Mouse (Mus musculus): ENCODE data around the gene Zfp641.

The Zfp641 gene

DNA sequence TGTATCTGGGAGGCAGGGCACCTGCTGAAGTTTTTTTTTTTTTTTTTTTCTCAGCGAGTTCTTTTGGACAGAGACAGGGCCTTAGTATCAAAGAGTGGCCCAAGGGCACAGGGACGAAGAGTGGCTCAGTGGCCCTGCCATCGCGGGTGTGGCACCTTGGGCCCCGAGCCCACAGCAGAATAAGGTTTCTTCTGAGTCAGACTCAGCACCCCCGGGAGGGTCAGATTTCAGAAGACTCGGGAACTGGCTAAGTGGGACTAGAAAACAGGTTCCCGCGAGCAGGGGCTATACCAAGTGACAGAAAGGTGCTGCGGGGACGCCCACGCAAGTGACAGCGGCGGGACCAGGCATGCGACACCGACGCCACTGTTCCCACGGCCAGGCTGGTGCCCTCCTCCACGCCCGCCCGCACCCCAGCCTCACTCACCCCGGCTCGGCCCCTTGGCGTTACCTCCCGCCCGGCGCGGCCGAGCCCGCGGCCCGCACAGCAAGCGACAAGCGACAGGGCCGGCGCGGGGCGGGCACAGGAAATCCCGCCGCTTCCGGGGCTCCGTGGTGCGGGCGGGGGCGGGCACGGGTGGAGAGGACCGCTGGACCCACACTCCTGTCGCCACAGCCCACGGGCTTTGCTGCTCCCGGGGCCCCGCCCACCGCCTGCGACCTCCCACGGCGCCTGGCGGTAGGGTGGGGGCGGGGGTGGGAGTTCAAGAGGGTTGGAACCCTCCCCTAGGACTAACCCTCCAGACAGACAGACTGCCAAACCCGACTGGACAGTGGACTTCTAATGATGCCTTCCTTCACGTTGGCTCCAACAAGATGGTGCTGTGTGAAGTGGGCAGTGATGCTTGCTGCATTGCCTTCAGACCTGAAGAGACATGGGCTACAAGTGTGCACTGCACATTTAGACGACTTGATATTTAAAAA, at the start of gene Zfp641:
Gene Zfp641, minus strand, starts transcription at position 534 of the 924 bp plus-strand sequence.
- in situ Hi-C loops (cut with MboI), result no loop called here

DNA sequence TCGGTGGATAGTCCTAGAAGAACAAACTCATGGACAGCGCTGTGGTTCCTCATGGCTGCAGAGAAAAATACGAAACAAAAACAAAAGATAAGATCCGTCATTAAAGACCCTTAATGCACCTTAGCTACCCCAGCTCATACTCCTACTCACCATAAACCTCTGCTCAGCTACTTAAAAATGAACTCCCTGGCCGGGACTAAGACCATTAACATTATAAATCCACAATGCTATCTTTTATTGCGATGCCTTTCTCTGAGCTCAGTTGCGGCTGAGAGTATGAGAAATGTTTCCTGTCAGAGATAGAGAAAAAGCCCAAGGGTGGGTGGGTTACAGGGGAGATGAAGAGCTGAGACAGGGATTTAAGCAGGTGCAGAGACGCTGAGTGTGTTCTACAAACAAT, 44.9 kb upstream of the Zfp641 start, which contains the start of gene Olfr284:
Gene Olfr284, minus strand, starts transcription at position 101 of the 400 bp plus-strand sequence.
- in situ Hi-C loops (cut with MboI), result no loop called here

DNA sequence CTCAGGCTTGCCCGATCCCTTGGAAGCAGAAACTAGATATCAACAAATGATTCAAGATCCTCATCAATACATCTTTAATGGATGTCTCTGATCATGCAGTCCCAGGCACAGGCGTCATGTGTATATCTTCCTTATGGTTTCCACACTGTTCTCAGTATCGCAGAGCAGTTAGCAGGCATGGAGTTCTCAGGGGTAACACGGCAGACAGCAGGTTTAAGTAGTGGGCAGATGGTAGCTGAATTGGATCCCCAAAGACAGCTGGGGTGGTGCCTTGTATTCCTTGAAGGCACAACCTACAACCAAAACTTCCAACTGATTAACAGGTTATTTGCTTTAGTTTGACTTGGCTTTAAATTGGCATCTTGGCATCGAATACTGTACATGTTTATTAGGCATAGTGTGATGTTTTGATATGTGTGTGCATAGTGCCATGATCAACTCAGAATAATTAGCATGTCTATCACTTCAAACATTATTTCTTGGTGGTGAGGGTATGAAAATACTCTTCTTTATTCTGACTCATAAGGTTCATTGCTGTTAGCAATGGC, 21.3 kb upstream of the Zfp641 start, which contains the start of gene Olfr285:
Gene Olfr285, minus strand, starts transcription at position 177 of the 548 bp plus-strand sequence.
- in situ Hi-C loops (cut with MboI), result no loop called here

DNA sequence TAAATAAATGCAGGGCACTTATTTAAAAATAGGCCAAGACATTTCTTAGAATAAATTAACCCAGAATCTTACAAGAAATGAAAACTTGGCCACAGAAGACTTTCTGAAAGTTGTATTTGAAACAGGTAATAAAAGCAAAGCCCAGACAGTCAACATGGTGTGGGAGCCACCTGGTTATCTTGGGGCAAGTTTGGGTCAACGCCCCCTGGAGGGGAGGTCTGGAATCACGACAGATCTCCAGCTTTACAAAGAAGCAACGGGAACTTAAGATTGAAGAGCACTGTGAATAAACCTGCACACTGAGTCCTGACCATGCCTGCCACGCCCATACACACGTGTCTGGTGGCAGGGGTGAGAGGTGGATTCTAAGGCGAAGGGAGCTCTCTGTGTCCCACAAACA, 19.7 kb upstream of the Zfp641 start:
- in situ Hi-C loops (cut with MboI), result no loop called here

GRCm38 (mm10) chr15:98293651-98294050, 2.3 kb downstream of the Zfp641 start:
- in situ Hi-C loops (cut with MboI), result no loop called here

GRCm38 (mm10) chr15:98288566-98288965, 7.4 kb downstream of the Zfp641 start:
- in situ Hi-C loops (cut with MboI), result no loop called here

DNA sequence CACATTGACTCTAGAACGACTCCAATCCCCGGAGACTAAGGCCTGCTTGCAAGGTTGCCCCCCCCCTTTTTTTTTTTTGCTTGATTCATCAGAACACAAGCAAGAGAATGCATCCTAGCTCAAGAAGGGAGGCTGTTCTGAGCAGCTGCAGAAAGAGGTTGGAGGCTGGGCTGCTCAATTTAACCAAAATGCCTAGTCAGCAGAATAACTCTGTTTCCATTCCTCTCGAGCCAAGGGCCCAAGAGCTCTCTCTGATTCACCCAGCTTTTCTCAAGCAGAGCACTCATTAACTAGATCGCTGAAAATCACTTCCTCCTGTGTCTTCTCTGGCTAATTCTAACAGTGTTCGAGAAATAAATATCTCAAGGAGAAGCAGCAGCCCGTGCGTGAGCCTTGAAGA, 9.5 kb downstream of the Zfp641 start:
- in situ Hi-C loops (cut with MboI), result no loop called here

DNA sequence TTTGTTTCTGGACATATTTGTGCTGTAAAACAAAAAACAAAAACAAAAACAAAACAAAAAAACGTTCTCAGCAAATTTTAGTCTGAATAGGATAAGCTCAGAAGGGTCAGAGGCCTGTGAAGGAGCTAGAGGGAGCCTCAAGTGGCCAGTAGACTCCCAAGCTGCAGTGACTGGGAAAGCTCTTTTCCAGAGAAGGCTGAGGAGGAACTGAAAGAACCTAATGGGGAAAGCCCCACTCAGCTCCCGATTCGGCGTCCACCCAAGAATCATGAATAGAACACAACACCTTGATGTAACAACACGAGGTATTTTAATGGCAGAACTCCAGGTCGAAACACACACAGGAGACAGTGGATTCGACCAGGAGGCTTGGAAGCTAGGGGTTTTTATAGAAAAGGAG, 38.2 kb downstream of the Zfp641 start:
- in situ Hi-C loops (cut with MboI), result no loop called here

DNA sequence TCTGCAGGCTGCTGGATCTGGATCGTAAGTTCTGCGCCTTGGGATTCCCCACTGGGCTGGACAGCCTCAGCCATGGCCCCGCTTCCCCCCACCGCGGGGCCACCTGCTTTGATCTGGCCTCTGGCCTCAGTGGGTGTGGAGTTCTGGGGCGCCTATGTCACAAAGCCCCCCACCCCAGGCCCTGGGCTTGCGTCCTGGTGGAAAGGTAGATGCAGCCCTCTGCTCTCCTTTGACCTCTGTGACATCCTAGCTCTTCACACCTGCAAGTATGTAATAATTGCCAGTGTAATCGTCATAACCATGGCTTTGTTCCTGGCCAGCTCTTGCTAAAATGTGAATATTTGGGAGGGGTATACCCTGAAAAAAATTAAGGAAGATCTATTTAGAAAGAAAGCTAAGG, 38.8 kb downstream of the Zfp641 start, which contains the start of gene H1fnt:
Gene H1fnt, minus strand, starts transcription at position 101 of the 400 bp plus-strand sequence.
- in situ Hi-C loops (cut with MboI), result no loop called here

- in situ Hi-C loops (cut with MboI), result no loop called here
These were observed 39.7 kb downstream of the Zfp641 start for GRCm38 (mm10) chr15:98256271-98256670.
